Mouse (Mus musculus) adrenal gland, adult 2 months (tissue): ENCODE measurements around the gene Tmem40. TPM values are rescaled to one million over a fixed set of nuclear protein-coding genes. Genes with fewer than 3 reads are reported as not detected.

ENCODE experiments used
- DNase-seq: peaks from one replicate; pipeline ENCODE4 v3.0.0; 2021
- microRNA-seq, 2 experiments: library from miRNA; unstranded; fragments of <30 nt; microRNA quantifications; one replicate each; pipeline ENCODE4 v1.2.0; 2021
- polyA plus RNA-seq: library from polyadenylated mRNA; depleted of rRNA; stranded (reverse); fragments of >200 nt; gene quantifications from 2 replicates; pipeline ENCODE4 v1.2.3, GENCODE M21; 2012; rRNA removed
- total RNA-seq, 2 experiments: library from RNA; stranded (reverse); gene quantifications; 2 replicates each; pipeline ENCODE4 v1.2.3; 2021

Gene Tmem40
- total and polyA plus RNA-seq, 3 experiments: 0.35 TPM; not detected in 2

DNA sequence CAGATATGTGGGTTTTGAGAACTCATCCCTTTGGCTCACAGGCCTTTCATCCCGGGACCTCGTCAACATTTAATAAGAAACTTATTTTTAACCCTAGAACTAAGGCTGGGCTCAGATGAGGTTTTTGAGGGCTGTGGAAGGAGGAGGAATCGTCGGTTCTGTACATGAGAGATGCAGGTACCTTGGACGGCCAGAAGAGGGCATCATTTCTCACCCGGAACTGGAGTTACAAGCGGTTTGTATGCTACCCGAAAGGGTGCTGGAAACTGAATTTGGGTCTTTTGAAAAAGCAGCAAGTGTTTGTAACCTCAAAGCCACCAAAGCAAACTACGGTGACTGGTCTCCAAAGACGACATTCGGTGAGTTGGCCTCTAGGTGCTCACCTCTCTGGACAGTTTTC, 60.9 kb downstream of the Tmem40 start:
- DNase-seq: no peak

DNA sequence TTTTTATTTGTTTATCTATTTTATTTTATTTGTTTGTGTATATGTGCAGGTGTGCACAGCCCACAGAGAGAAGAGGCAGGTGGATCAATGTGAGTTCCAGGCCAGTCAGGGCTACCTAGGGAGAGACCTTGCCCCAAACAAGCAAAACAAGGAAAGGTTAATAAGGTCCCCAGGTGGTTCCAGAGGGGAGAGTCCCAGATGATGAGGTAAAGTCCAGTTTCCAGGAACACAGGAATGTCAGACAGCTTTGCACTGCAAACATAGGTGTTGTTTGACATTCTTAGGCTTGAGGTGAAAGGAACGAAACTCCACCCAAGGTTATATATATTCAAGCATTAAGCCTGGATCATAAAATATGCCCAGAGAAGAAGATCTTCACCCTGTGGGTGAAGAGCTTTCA, 61.4 kb downstream of the Tmem40 start:
- DNase-seq: no peak

DNA sequence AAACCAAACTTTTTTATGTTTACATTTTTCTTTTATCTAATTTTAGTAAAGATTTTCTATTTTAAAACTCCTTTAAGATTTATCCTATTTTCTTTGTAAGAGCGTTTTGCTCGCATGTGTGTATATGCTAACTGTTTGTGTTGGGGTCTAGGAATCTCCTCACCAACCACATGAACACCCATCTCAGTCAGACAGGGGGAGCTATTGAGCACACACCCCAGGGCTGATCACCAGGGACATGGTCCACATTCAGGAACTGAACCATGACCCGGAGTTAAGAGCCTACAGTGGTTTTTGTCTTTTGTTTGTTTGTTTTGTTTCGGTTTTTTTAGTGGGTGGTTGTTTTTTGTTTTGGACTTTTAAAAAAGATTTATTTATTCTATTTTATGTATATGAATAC, 63.5 kb downstream of the Tmem40 start:
- DNase-seq: no peak

DNA sequence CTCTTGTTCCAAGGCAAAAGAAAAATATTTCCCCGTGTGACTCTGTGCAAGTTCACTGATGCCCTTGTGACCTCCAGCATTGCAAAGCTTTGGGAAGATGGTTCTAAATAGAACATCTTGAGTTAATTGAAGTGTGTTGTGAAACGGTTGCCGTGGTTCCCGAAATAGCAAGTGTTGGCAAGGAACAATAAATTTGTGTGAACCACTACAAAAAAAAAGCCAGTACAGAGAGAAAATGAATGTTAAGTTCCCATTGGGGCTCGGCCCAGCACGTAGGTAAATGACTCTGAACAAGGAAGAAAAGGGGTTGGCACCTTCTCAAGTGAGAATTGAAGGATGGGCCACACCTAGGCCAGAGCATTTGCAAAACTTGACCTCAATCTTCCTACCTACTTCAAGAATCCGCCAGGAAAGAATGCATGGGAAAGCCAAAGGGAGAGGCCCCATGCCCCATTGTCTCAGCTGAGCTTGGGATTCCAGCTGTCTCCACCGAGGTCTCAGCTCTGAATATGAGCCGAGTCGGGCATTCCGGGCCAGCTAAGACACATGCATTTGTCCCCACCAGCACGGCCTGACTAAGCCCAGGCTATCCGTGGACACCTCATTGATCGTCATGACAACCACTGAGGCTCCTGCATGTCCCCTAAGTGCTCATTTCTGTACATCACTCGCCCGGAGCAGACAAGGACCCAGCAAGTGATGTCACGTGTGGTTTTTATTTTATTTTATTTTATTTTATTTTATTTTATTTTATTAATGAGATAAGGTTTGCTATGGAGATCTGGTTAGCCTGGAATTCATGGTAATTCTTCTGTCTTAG, 64.3 kb downstream of the Tmem40 start:
- peak; percentile 40 for DNase-seq

DNA sequence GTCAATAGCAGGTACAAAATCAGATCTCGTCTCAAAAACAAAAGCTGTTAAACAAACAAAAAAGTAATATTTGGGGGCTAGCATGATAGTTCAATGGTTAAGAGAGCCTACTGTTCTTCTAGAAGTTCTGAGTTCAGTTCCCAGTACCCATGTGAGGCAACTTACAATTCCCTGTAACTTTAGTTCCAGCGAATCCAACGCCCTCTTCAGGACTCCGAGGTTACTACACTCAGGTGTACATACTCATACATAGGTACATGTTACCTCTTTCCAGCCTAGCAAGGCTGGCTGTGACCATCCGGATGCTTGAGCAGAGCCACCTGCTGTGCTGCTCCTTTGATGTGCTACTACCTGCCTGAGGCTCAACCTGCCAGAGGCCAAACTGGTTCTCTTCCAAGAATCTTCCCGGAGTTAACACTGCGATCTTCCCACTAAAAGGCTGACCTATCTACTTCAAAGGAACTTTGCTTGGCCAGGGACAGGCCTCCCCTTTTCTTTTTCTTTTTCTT, 65.4 kb downstream of the Tmem40 start:
- DNase-seq: no peak

DNA sequence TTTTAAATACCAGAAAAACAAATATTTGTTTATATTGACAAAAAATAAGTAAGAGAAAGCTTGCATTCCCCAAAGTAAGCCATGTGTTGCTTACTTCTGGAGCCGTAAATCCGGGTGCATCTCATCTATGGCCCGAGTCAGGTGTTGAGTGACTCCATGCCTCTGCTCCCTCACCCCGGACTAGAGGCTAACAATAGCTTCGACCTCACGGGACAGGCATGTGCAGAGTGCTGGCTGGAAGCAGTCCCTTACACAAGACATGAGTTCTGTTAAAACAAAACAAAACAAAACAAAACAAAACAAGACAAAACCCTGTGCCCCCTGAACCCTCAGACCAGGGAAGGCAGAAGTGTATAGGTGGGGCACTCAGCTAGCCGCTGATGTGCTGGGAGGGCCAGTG, 67.1 kb downstream of the Tmem40 start:
- DNase-seq: no peak

DNA sequence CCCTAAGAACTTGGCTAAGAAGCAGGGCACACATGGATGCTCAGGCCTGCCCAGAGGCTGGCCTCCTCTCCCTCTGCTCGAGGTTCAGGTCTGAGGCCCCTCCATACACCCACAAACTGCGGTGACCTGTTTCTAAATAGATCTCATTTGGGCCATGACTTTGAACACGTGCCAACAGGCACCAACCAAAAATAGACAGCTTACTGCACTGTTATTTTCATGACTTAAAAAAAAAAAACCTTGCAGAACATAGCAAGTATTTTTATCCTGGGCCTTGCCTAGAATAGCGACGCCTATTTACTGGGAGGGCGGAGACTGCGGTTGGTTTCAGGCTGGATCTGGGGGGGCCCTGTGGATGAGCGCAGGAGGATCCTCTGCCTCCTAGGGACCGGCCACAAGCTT, 67.8 kb downstream of the Tmem40 start:
- DNase-seq: peak; percentile 43

DNA sequence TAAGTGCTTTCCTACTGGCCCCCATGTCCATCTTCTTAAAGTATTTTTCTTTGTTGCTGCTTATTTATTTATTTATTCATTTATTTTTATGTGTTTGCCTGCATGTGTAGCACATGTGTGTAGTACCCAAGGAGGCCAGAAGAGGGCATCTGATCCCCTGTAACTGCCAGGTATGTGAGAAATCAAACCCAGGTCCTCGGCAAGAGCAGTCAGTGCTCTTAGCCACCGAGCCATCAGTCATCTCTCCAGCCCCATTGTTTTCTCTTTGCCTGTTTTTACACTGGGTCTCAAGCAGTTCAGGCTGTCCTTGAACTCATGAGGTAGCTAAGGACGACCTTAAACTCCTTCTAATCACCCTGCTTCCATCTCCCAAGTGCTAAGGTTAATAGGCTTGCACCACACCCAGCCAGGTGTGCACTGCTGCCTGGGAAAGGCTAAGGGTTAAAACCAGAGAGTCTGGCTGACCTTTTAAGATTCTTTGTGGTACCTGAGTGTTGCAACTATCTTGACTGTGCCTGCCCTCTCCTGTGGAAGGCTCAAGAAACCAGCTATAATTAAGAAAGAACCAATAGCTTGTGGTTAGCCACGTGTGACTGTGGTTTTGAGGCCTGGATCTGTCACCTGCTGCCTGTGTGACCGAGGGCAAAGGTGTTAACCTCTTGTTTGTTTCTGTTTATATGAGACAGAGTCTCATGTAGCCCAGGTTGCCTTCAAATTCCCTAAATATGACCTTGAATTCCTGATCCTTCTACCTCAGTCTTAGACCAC, 69.1 kb downstream of the Tmem40 start:
- DNase-seq: no peak

DNA sequence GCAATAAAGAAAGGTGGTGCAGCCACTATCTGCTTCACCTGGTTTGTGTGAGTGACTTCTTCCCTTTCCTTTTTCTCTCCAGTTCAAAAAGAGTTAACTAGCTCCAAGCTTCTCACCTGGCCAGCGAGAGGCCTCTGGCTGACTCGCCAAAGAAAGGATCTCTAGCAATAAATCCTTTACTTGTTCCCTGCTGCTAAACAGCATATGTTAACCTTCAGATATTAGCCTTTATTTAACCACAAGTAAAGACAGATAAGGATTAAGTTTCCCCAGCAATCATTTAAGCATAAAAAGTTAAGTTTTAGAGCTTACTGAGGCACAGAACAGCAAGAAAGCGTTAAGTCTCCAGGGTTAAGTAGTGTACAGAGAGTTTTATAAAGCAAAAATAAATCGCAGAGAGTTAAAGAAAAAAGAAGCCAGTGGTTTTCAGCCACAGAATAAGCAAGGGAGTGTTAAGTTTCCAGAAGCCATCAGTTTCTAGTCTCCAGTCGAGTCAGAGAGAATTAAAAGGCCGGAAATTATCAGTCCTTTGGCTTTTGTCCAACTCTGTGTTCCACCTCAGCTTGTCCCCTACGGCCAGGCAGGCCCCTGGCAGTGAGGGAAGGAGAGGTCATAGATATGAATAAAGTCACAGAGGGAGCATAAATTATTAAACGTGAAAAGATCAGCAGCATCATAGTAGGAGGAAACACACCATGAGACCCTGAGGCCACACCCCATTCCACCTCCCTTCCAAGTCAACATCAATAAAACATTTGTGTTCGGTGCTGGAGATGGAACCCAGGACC, 69.9 kb downstream of the Tmem40 start:
- no peak for DNase-seq

DNA sequence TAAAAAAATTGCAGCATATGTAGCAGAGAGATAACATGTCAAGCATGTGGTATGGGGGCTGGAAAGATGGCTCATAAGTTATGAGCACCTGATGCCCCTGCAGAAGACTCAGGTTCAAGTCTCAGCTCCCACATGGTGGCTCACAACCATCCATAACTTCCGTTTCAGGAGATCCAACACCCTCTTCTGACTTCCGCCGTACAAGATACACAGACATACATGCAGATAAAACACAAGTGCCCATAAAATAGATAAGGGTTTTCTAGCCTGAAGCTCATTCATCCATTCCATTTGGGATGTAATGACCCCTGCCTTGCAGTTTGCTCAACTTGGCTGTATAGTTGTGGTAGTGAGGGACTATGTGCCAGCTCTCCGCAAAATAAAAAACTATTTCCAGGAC, 72.1 kb downstream of the Tmem40 start:
- no peak for DNase-seq

DNA sequence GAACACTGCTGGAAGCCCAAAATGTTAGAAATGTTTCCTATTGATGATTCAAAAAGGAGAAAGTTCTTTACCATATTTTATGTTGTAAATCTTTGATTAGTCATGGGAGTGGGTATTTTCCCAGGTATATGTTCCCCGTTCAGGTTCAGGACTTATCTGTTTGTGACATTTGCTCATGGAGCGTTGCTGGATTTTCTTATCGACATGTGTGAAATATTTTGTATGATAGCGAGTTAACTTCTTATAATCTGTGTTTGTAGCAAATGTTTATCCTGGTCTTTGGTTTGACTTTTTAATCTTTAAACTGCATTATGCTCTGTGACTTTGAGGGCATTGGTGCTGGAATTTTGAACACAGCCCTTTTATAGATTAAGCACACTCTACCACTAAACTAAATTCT, 73.6 kb downstream of the Tmem40 start:
- DNase-seq: no peak

DNA sequence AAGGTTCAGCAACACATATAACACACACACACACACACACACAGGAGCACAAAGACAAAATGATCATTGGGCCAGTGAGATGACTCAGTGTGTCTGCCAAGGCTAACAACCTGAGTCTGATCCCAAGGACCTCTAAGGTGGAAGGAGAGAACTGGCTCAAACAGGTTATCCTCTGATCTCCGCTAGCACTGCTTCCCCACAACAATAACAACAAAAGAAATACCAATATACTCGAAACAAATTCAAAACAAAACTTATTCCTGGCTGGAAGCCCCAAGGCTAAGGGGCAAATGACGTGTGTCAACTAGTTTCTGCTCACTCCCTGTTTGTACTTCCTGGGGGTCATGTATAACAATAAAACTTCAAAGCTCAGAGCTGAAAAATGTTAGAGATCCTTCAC, 74.5 kb downstream of the Tmem40 start:
- DNase-seq: no peak

DNA sequence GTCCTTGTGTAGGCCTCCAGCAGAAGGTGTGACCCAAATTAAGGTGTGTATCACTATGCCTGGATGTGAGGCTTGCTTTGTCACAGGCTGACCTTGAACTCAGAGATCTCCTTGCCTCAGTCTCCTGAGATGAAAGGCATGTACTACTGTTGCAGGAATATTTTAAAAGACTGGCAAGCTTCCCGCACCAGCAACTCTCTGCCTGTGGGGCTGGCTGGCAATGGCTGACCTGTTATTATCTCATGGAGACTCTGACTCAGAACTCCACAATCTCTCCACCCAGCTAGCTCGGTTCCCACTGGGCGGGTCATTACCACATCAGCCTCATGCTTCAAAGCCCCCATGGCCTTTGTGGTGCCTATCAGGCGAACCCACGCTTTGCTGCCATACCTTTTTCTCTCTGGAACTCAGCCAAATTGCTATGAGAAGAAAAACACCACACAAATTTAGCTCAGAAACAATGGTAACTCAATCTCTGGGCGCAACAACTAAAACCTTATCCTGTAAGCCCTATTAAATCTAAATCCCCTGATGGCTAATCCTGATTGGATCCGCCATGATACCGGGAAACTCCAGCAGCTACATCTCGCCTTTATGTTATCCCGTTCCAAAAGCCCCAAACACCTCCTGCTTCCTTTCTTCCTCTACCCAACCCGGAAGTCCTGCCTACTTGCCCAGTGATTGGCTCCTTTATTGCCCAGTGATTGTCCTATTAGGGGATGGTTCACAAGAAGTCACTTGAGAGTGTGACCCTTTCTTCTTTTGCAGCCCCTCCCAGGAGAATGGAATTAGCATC, 77.2 kb downstream of the Tmem40 start:
- DNase-seq: no peak

DNA sequence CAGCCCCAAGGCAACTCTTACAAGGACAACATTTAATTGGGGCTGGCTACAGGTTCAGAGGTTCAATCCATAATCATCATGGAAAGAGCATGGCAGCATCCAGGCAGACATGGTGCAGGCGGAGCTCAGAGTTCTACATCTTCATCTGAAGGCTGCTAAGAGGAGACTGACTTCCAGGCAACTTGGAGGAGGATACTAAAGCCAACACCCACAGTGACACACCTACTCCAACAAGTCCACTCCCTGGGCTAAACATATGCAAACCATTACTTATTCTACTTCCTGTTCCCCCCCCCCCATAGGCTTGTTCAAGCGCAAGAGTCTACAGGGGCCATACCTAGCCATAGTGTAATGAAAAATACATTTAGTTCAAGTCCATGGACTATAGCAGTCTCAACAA, 77.9 kb downstream of the Tmem40 start:
- no peak for DNase-seq

DNA sequence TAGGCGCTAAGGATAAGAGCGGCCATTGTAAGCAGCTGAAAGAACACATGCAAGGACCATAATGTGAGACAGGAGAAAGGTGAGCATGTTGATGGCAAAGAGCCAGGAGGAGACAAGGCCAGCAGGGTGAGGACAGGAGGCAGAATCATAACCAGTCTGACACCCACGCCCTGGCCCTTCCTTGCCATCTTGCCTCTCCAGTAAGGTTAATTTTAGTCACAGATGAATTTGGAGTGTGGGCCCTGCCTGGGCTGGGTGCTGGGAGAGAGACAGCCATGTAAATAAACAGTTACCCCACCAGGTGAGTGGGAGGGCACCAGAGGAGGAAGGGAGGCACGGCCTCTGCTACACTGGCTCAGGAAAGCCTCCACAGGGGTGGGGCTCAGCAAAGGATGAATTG, 81.1 kb downstream of the Tmem40 start:
- no peak for DNase-seq

Small RNA genes lying within 50 kb of the gene (microRNA-seq; reads per million reads assigned to microRNA genes)
- gene Mir7660: 0 reads per million in 2 experiments

Other genes with a start within 250 kb of the Tmem40 start
- gene Tsen2, start 217.7 kb downstream of the Tmem40 start, total RNA-seq: 10 to 100 TPM in 1 of 2 experiments, 1 to 10 TPM in 1; 8.0 to 13.8 TPM
- 3.1 and 3.2 TPM in 2 replicates for gene Tsen2, start 217.7 kb downstream of the Tmem40 start, polyA plus RNA-seq
- gene Mkrn2os, start 169.8 kb downstream of the Tmem40 start, total RNA-seq: not detected
- gene Mkrn2os, start 169.8 kb downstream of the Tmem40 start, polyA plus RNA-seq: 0.10 TPM in 1 of 2 replicates, not detected in the other
- gene Mkrn2, start 160.5 kb downstream of the Tmem40 start, total RNA-seq: 10 to 100 TPM; 45.4 to 53.8 TPM
- gene Mkrn2, start 160.5 kb downstream of the Tmem40 start, polyA plus RNA-seq: 174 and 225 TPM in 2 replicates
- gene Raf1, start 85.8 kb downstream of the Tmem40 start, total RNA-seq: 100 to 1,000 TPM in 1 of 2 experiments, 10 to 100 TPM in 1; 91.7 to 101 TPM
- 87.5 and 133 TPM in 2 replicates for gene Raf1, start 85.8 kb downstream of the Tmem40 start, polyA plus RNA-seq
- gene Cand2, start 12.1 kb upstream of the Tmem40 start, total RNA-seq: 10 to 100 TPM in 1 of 2 experiments, 1 to 10 TPM in 1; 8.9 to 16.1 TPM
- gene Cand2, start 12.1 kb upstream of the Tmem40 start, polyA plus RNA-seq: 16.6 and 18.3 TPM in 2 replicates
- gene Rpl32, start 46.3 kb upstream of the Tmem40 start, total RNA-seq: 1,000 to 10,000 TPM; 1,129 to 1,275 TPM
- 61.9 and 71.3 TPM in 2 replicates for gene Rpl32, start 46.3 kb upstream of the Tmem40 start, polyA plus RNA-seq
- under 1 TPM; 0.66 to 0.75 TPM for gene Efcab12, start 76.0 kb upstream of the Tmem40 start, total RNA-seq
- 0.06 and 0.13 TPM in 2 replicates for gene Efcab12, start 76.0 kb upstream of the Tmem40 start, polyA plus RNA-seq
- gene Mbd4, start 91.0 kb upstream of the Tmem40 start, total RNA-seq: 1 to 10 TPM; 1.9 to 2.7 TPM
- 0.49 and 0.65 TPM in 2 replicates for gene Mbd4, start 91.0 kb upstream of the Tmem40 start, polyA plus RNA-seq
- 10 to 100 TPM; 16.1 to 17.6 TPM for gene Ift122, start 91.1 kb upstream of the Tmem40 start, total RNA-seq
- 14.0 and 16.5 TPM in 2 replicates for gene Ift122, start 91.1 kb upstream of the Tmem40 start, polyA plus RNA-seq
- under 1 TPM; 0.52 to 0.95 TPM for gene Rho, start 169.3 kb upstream of the Tmem40 start, total RNA-seq
- 2.2 and 3.4 TPM in 2 replicates for gene Rho, start 169.3 kb upstream of the Tmem40 start, polyA plus RNA-seq
- not detected for gene H1foo, start 182.5 kb upstream of the Tmem40 start, total RNA-seq
- gene H1foo, start 182.5 kb upstream of the Tmem40 start, polyA plus RNA-seq: not detected in 2 replicates
- gene Plxnd1, start 232.6 kb upstream of the Tmem40 start, total RNA-seq: 100 to 1,000 TPM; 168 to 181 TPM
- gene Plxnd1, start 232.6 kb upstream of the Tmem40 start, polyA plus RNA-seq: 279 and 288 TPM in 2 replicates